9 mouse cellular contexts compared by ENCODE assay signal in genomic region chr12:86974387-86975288, GRCm38 (mm10). TPM values are rescaled to one million over a fixed set of nuclear protein-coding genes. Genes with fewer than 3 reads are reported as not detected.
DNase-seq lines count a peak whose midpoint lies in the region; ATAC-seq and TF ChIP-seq lines count a peak whose summit lies in the region.
"Had no signal": no experiment of that assay in that cellular context is flagged by ENCODE, and none has a peak within 500 bp of the region (broad histone marks: within the 10 kb centered on the region; RNA-seq: fewer than 3 reads in every experiment).

No protein-coding gene starts in this region.

- no peaks in the 10 kb centered on the region for H3K9me3 ChIP-seq in hindbrain, postnatal 0 days (ENCODE audit: low read length)

- no peaks in the 10 kb centered on the region for H3K27me3 ChIP-seq in hindbrain, postnatal 0 days (ENCODE audit: insufficient read depth, low read length)
- H3K27me3 ChIP-seq in small intestine, adult 2 months (ENCODE audit: control insufficient read depth, insufficient read depth, low read length), result peaks cover 6% of the 10 kb centered on the region; the same call in 1 of the 2 replicates

- H3K4me3 ChIP-seq in hindbrain, postnatal 0 days (ENCODE audit: low read length), result peak overlapping the region; percentile 31
- H3K4me3 ChIP-seq in small intestine, adult 2 months (ENCODE audit: low read depth, low read length), result peak overlapping the region; percentile 57

- no peaks in the 10 kb centered on the region for H3K36me3 ChIP-seq in hindbrain, postnatal 0 days (ENCODE audit: insufficient read depth, low read length)
- H3K36me3 ChIP-seq in small intestine, adult 2 months (ENCODE audit: control insufficient read depth, insufficient read depth, low read length), result no peaks in the 10 kb centered on the region

- TF ChIP-seq CTCF in hindbrain, postnatal 0 days (IDR thresholded peaks at IDR 0.05; ENCODE audit: low read depth), result peak; percentile 77
- peak; percentile 87 for TF ChIP-seq CTCF in small intestine, adult 2 months (IDR thresholded peaks at IDR 0.05; ENCODE audit: extremely low read depth, insufficient read length, insufficient replicate concordance, low read depth, low read length)

- 3% methylated on average over 40 of the region's 40 CpGs for WGBS in hindbrain, postnatal 0 days
- 7% methylated on average over 40 of the region's 40 CpGs for WGBS in small intestine, adult 2 months

- TF ChIP-seq POLR2A in small intestine, adult 2 months (IDR thresholded peaks at IDR 0.05; ENCODE audit: low read depth, low read length), result no peak; the same call in 1 of the 2 replicates

- peak; percentile 79 for DNase-seq in ZHBTc4 (ENCODE audit: low read depth, low spot score)
- DNase-seq in cerebellum, postnatal 4 days (ENCODE audit: low spot score in 2 of 2), result peak; percentile 65 to 87
- DNase-seq in gastrocnemius, postnatal 10 days, result peak; percentile 86
- DNase-seq in hindbrain, postnatal 0 days (ENCODE audit: low spot score), result peak; percentile 75
- DNase-seq in left cerebral cortex, postnatal 36 days (ENCODE audit: low spot score in 2 of 2), result peak; percentile 62 to 75
- peak; percentile 58 for DNase-seq in mesoderm, embryonic 11.5 days (ENCODE audit: low read depth, low spot score)

- peak; percentile 81 for ATAC-seq in hindbrain, postnatal 0 days
- no peak for ATAC-seq in inflammation-experienced regulatory T-cells, adult 6 months

- H3K27ac ChIP-seq in hindbrain, postnatal 0 days, result peak overlapping the region; percentile 69
- H3K27ac ChIP-seq in small intestine, adult 2 months (ENCODE audit: insufficient read depth, low read depth, low read length), result peak overlapping the region; percentile 65; the same call in 1 of the 2 replicates

- H3K4me1 ChIP-seq in hindbrain, postnatal 0 days (ENCODE audit: insufficient read depth, low read length), result peaks cover 28% of the 10 kb centered on the region
- peaks cover 15% of the 10 kb centered on the region for H3K4me1 ChIP-seq in small intestine, adult 2 months (ENCODE audit: control insufficient read depth, insufficient read depth, insufficient read length, low read length)

- H3K4me2 ChIP-seq in hindbrain, postnatal 0 days (ENCODE audit: low read depth, low read length), result peak overlapping the region; percentile 62

- H3K9ac ChIP-seq in hindbrain, postnatal 0 days (replicated peaks; ENCODE audit: low read length), result peak overlapping the region; percentile 52

- intact Hi-C loops in left cerebral cortex, postnatal 36 days (cut with DNase I), result no loop called here

RNA-seq across cellular contexts. Expression of gene Zdhhc22, which starts 15.6 kb away (rescaled TPM):
- total RNA-seq in gastrocnemius, postnatal 10 days (2021), result not detected
- total RNA-seq in hindbrain, postnatal 0 days (2014; rRNA removed), result 38.6 and 39.4 TPM in 2 replicates
- 21.8 and 25.2 TPM in 2 replicates for polyA plus RNA-seq in hindbrain, postnatal 0 days (2015; fragmentation: Nextera tagmentation; extraction: Ambion mirVana)
- 10 to 100 TPM; 51.6 to 58.0 TPM for total RNA-seq in left cerebral cortex, postnatal 36 days (2021)
- polyA plus RNA-seq in small intestine, adult 2 months (2012; rRNA removed), result 0.03 and 0.04 TPM in 2 replicates
- under 1 TPM in 2 of 3 experiments, not detected in 1; 0.16 to 0.79 TPM for polyA plus RNA-seq in inflammation-experienced regulatory T-cells, adult 6 months (2017; shearing (Covaris generic))
- polyA plus RNA-seq: large intestine, adult 2 months had no signal

RNA-seq across cellular contexts. Expression of gene Cipc, which starts 27.8 kb away (rescaled TPM):
- total RNA-seq in gastrocnemius, postnatal 10 days (2021), result 10 to 100 TPM; 17.5 to 22.8 TPM
- total RNA-seq in hindbrain, postnatal 0 days (2014; rRNA removed), result 51.1 and 55.6 TPM in 2 replicates
- polyA plus RNA-seq in hindbrain, postnatal 0 days (2015; fragmentation: Nextera tagmentation; extraction: Ambion mirVana), result 27.6 and 29.6 TPM in 2 replicates
- total RNA-seq in left cerebral cortex, postnatal 36 days (2021), result 10 to 100 TPM; 82.2 to 93.0 TPM
- 7.9 and 16.3 TPM in 2 replicates for polyA plus RNA-seq in small intestine, adult 2 months (2012; rRNA removed)
- 10 to 100 TPM; 20.2 to 29.2 (median 28.3) TPM for polyA plus RNA-seq in inflammation-experienced regulatory T-cells, adult 6 months (2017; shearing (Covaris generic))

RNA-seq across cellular contexts. Expression of gene Tmem63c, which starts 46.5 kb away (rescaled TPM):
- under 1 TPM; 0.23 to 0.29 TPM for total RNA-seq in gastrocnemius, postnatal 10 days (2021)
- total RNA-seq in hindbrain, postnatal 0 days (2014; rRNA removed), result 23.3 and 25.7 TPM in 2 replicates
- polyA plus RNA-seq in hindbrain, postnatal 0 days (2015; fragmentation: Nextera tagmentation; extraction: Ambion mirVana), result 7.9 and 8.6 TPM in 2 replicates
- total RNA-seq in left cerebral cortex, postnatal 36 days (2021), result 10 to 100 TPM; 37.7 to 40.2 TPM
- polyA plus RNA-seq in small intestine, adult 2 months (2012; rRNA removed), result 0.14 and 0.32 TPM in 2 replicates
- polyA plus RNA-seq in inflammation-experienced regulatory T-cells, adult 6 months (2017; shearing (Covaris generic)), result 1 to 10 TPM in 2 of 3 experiments, under 1 TPM in 1; 0.78 to 3.8 (median 1.1) TPM

Comparison
In these comparisons a context has a peak if more than half of its experiments do, and no peak if none do; other contexts are left out.
1. RNA of gene Zdhhc22, which starts 15.6 kb away (total RNA-seq): 51.6 to 58.0 TPM in left cerebral cortex, postnatal 36 days and 38.6 to 39.4 TPM in hindbrain, postnatal 0 days; not detected in gastrocnemius, postnatal 10 days; every median in the first group is over 10 times any median in the second.
2. RNA of gene Tmem63c, which starts 46.5 kb away (total RNA-seq): 37.7 to 40.2 TPM in left cerebral cortex, postnatal 36 days and 23.3 to 25.7 TPM in hindbrain, postnatal 0 days; 0.23 to 0.29 TPM in gastrocnemius, postnatal 10 days; every median in the first group is over 10 times any median in the second.
3. Peak in every context shown above with its lines, with median percentiles within 50 percentile points of each other: DNase-seq.